Comparison of ENCODE assay signal across 1 mouse cellular context in genomic region chr2:18064941-18065707, GRCm38 (mm10).
TF ChIP-seq lines count a peak whose summit lies in the region.

No protein-coding gene starts in this region.

TF ChIP-seq in MEL, 35 proteins besides CTCF, POLR2A, EP300 and RAD21 (continued from another document):
- TF ChIP-seq E2F4 (IDR thresholded peaks at IDR 0.05; ENCODE audit: borderline replicate concordance, low read depth, low read length) (no peak; the same call in 1 of the 2 replicates), MXI1 (IDR thresholded peaks at IDR 0.05; ENCODE audit: low read depth, low read length) (peak; percentile 70)
TF ChIP-seq in MEL: peak in this region for 11.
